Mouse (Mus musculus) bone marrow, adult 2 months (tissue): ENCODE results near the gene S100a6.

Source experiments
- CTCF ChIP-seq: fragments of 200-500 bp; IDR thresholded peaks from 2 replicates; pipeline ENCODE4 v1.5.1; 2011; ENCODE audit warnings: low read length, control low read depth; ENCODE audit not compliant: control insufficient read depth, insufficient read depth
- POLR2A ChIP-seq: fragments of 200-500 bp; IDR thresholded peaks from 2 replicates; pipeline ENCODE4 v1.6.1; 2011; ENCODE audit warnings: low read depth, mild to moderate bottlenecking, control low read depth, low read length, borderline replicate concordance; ENCODE audit not compliant: control insufficient read depth

DNA sequence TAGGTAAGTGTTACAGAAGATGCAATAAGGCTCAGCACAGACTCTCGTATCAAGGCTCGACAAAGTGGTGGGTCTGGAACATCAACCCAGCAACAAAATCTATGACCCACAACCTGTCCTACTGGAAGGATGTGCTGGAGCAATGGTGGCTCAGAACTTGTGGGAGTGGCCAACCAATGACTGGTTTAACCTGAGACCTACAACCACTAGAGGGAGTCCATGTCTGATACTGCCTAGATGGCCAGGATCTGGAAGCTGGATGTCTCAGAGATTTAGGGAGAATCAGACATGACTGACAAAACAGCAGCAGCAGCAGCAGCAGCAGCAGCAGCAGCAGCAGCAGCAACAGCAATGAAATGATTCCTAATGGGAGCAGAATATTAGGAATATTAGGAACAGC is 51.5 kb downstream of the S100a6 start:
- TF ChIP-seq POLR2A (no peak), CTCF (peak; percentile 53)
